Mouse (Mus musculus): ENCODE results near the gene Atp2b1. TPM values are rescaled to one million over a fixed set of nuclear protein-coding genes. Genes with fewer than 3 reads are reported as not detected.

Atp2b1 gene
- total and polyA plus RNA-seq, 2 experiments from 2014 or later = 203 to 319 TPM

GRCm38 (mm10) chr10:98897913-98898748, 16.1 kb upstream of the Atp2b1 start:
- H3K27ac ChIP-seq (ENCODE audit: low read depth, low read length) = no peak overlapping the region
- no peak for ATAC-seq
- WGBS = 76% methylated on average over 4 of the region's 4 CpGs

GRCm38 (mm10) chr10:98901533-98901932, 12.7 kb upstream of the Atp2b1 start:
- 79% methylated on average over 5 of the region's 5 CpGs for WGBS
- Histone ChIP-seq H3K27ac (ENCODE audit: low read depth, low read length) (no peak overlapping the region), H3K4me1 (ENCODE audit: insufficient read depth) (no peaks in the 10 kb centered on the region), H3K4me3 (ENCODE audit: low read depth, low read length) (no peak overlapping the region), H3K9me3 (ENCODE audit: low read length) (no peaks in the 10 kb centered on the region), H3K36me3 (ENCODE audit: insufficient read depth) (no peaks in the 10 kb centered on the region), H3K4me2 (ENCODE audit: low read depth) (no peak overlapping the region), H3K9ac (no peak overlapping the region), H3K27me3 (ENCODE audit: insufficient read depth, low read length) (no peaks in the 10 kb centered on the region)
- no peak for TF ChIP-seq CTCF (IDR thresholded peaks at IDR 0.05; ENCODE audit: low read depth)
- ATAC-seq (no peak), DNase-seq (no peak)

More at GRCm38 (mm10) chr10:98897913-98898748, 16.1 kb upstream of the Atp2b1 start:
- DNase-seq = no peak
- Histone ChIP-seq H3K9ac (no peak overlapping the region), H3K4me3 (ENCODE audit: low read depth, low read length) (no peak overlapping the region), H3K9me3 (ENCODE audit: low read length) (no peaks in the 10 kb centered on the region), H3K36me3 (ENCODE audit: insufficient read depth) (no peaks in the 10 kb centered on the region), H3K4me2 (ENCODE audit: low read depth) (no peak overlapping the region), H3K27me3 (ENCODE audit: insufficient read depth, low read length) (no peaks in the 10 kb centered on the region), H3K4me1 (ENCODE audit: insufficient read depth) (no peaks in the 10 kb centered on the region)
- TF ChIP-seq CTCF (IDR thresholded peaks at IDR 0.05; ENCODE audit: low read depth) = no peak

- Histone ChIP-seq H3K4me2 (ENCODE audit: low read depth) (no peak overlapping the region), H3K9ac (no peak overlapping the region), H3K9me3 (ENCODE audit: low read length) (no peaks in the 10 kb centered on the region), H3K27ac (ENCODE audit: low read depth, low read length) (no peak overlapping the region), H3K27me3 (ENCODE audit: insufficient read depth, low read length) (no peaks in the 10 kb centered on the region), H3K36me3 (ENCODE audit: insufficient read depth) (no peaks in the 10 kb centered on the region), H3K4me3 (ENCODE audit: low read depth, low read length) (no peak overlapping the region), H3K4me1 (ENCODE audit: insufficient read depth) (no peaks in the 10 kb centered on the region)
- TF ChIP-seq CTCF (IDR thresholded peaks at IDR 0.05; ENCODE audit: low read depth) = no peak
- DNase-seq (no peak), ATAC-seq (no peak)
- WGBS = 89% methylated on average over 4 of the region's 4 CpGs
Observed at GRCm38 (mm10) chr10:98905987-98906386, 8.2 kb upstream of the Atp2b1 start.

GRCm38 (mm10) chr10:98906941-98907549, 7.2 kb upstream of the Atp2b1 start:
- ATAC-seq (no peak), DNase-seq (no peak)
- Histone ChIP-seq H3K27me3 (ENCODE audit: insufficient read depth, low read length) (no peaks in the 10 kb centered on the region), H3K4me2 (ENCODE audit: low read depth) (no peak overlapping the region), H3K4me1 (ENCODE audit: insufficient read depth) (no peaks in the 10 kb centered on the region), H3K4me3 (ENCODE audit: low read depth, low read length) (no peak overlapping the region), H3K9me3 (ENCODE audit: low read length) (no peaks in the 10 kb centered on the region), H3K27ac (ENCODE audit: low read depth, low read length) (no peak overlapping the region), H3K9ac (no peak overlapping the region), H3K36me3 (ENCODE audit: insufficient read depth) (no peaks in the 10 kb centered on the region)
- 83% methylated on average over 5 of the region's 5 CpGs for WGBS
- no peak for TF ChIP-seq CTCF (IDR thresholded peaks at IDR 0.05; ENCODE audit: low read depth)

- peaks cover 10% of the 10 kb centered on the region for H3K4me1 ChIP-seq (ENCODE audit: insufficient read depth)
- 0% methylated on average over 19 of the region's 19 CpGs for WGBS
- H3K36me3 ChIP-seq (ENCODE audit: insufficient read depth) = no peaks in the 10 kb centered on the region
- H3K9me3 ChIP-seq (ENCODE audit: low read length) = no peaks in the 10 kb centered on the region
- ATAC-seq = no peak
- peak overlapping the region; percentile 93 for H3K4me3 ChIP-seq (ENCODE audit: low read depth, low read length)
- H3K4me2 ChIP-seq (ENCODE audit: low read depth) = peak overlapping the region; percentile 71
- DNase-seq = no peak
- peak overlapping the region; percentile 99 for H3K27ac ChIP-seq (ENCODE audit: low read depth, low read length)
- no peaks in the 10 kb centered on the region for H3K27me3 ChIP-seq (ENCODE audit: insufficient read depth, low read length)
- no peak for TF ChIP-seq CTCF (IDR thresholded peaks at IDR 0.05; ENCODE audit: low read depth)
- H3K9ac ChIP-seq = peak overlapping the region; percentile 97
Observed at GRCm38 (mm10) chr10:98913610-98913960, 621 bp upstream of the Atp2b1 start.

GRCm38 (mm10) chr10:98914810-98915241, 620 bp downstream of the Atp2b1 start:
- under 1% methylated on average over 53 of the region's 62 CpGs for WGBS
- Histone ChIP-seq H3K9ac (peak overlapping the region; percentile 97), H3K36me3 (ENCODE audit: insufficient read depth) (no peaks in the 10 kb centered on the region), H3K4me3 (ENCODE audit: low read depth, low read length) (peak overlapping the region; percentile 93), H3K9me3 (ENCODE audit: low read length) (no peaks in the 10 kb centered on the region), H3K27ac (ENCODE audit: low read depth, low read length) (peak overlapping the region; percentile 99), H3K4me1 (ENCODE audit: insufficient read depth) (peaks cover 10% of the 10 kb centered on the region), H3K4me2 (ENCODE audit: low read depth) (peak overlapping the region; percentile 84), H3K27me3 (ENCODE audit: insufficient read depth, low read length) (no peaks in the 10 kb centered on the region)
- DNase-seq (peak; percentile 84), ATAC-seq (peak; percentile 72)
- TF ChIP-seq CTCF (IDR thresholded peaks at IDR 0.05; ENCODE audit: low read depth) = peak; percentile 23; the same call in 1 of the 2 replicates

- Histone ChIP-seq H3K9ac (peak overlapping the region; percentile 97), H3K4me3 (ENCODE audit: low read depth, low read length) (peak overlapping the region; percentile 93), H3K4me2 (ENCODE audit: low read depth) (peak overlapping the region; percentile 84), H3K36me3 (ENCODE audit: insufficient read depth) (no peaks in the 10 kb centered on the region), H3K27ac (ENCODE audit: low read depth, low read length) (peak overlapping the region; percentile 99), H3K9me3 (ENCODE audit: low read length) (no peaks in the 10 kb centered on the region), H3K4me1 (ENCODE audit: insufficient read depth) (peaks cover 10% of the 10 kb centered on the region), H3K27me3 (ENCODE audit: insufficient read depth, low read length) (no peaks in the 10 kb centered on the region)
- DNase-seq (no peak), ATAC-seq (no peak)
- WGBS = 5% methylated on average over 42 of the region's 54 CpGs
- TF ChIP-seq CTCF (IDR thresholded peaks at IDR 0.05; ENCODE audit: low read depth) = no peak
Observed at GRCm38 (mm10) chr10:98915398-98915931, 1.3 kb downstream of the Atp2b1 start.

All from forebrain, postnatal 0 days (tissue).